Mouse (Mus musculus): Measurements from ENCODE around the gene Dcx.
A peak's percentile ranks its signal among the peaks of the same experiment; 100 is the strongest.

Gene Dcx

GRCm38 (mm10) chrX:143826521-143826920 is 106.6 kb downstream of the Dcx start:
- DNase-seq = peak; percentile 7

- DNase-seq = peak; percentile 8
Observed at GRCm38 (mm10) chrX:143818961-143819360, 114.2 kb downstream of the Dcx start.

- DNase-seq = no peak
Observed at GRCm38 (mm10) chrX:143815948-143816347, 117.2 kb downstream of the Dcx start.

Measured in embryo, embryonic 11 days (tissue).